Comparison of ENCODE assay signal across 8 mouse cellular contexts in genomic region chr2:148048484-148049129, GRCm38 (mm10). TPM values are rescaled to one million over a fixed set of nuclear protein-coding genes. Genes with fewer than 3 reads are reported as not detected.
A peak's percentile ranks its signal among the peaks of the same experiment; 100 is the strongest.
DNase-seq lines count a peak whose midpoint lies in the region; ATAC-seq and TF ChIP-seq lines count a peak whose summit lies in the region.

No protein-coding gene starts in this region.

- no peaks in the 10 kb centered on the region for H3K9me3 ChIP-seq in liver, embryonic 12.5 days (replicated peaks)

- TF ChIP-seq POLR2A in myocyte (IDR thresholded peaks at IDR 0.05; ENCODE audit: insufficient read length, low read depth): no peak

- H3K4me1 ChIP-seq in liver, embryonic 12.5 days: no peaks in the 10 kb centered on the region

- H3ac ChIP-seq in myocyte (ENCODE audit: control insufficient read depth, insufficient read length): no peak overlapping the region

- DNase-seq in heart, adult 11 months: peak; percentile 92
- no peak for DNase-seq in heart, postnatal 25 days (ENCODE audit: low spot score)
- DNase-seq in c-Kit-positive CD71-positive TER-119-negative erythroid progenitor cells, embryonic 14.5 days (ENCODE audit: low read depth): peak; percentile 8
- DNase-seq in forelimb bud, embryonic 11.5 days (ENCODE audit: low read depth, low spot score): peak; percentile 73
- DNase-seq in induced T-regulatory cell, adult 2 months (ENCODE audit: low read depth): peak; percentile 27
- peak; percentile 58 for DNase-seq in urinary bladder, adult 2 months (ENCODE audit: low spot score)

- ATAC-seq in liver, embryonic 12.5 days: peak; percentile 20; the same call in 1 of the 2 replicates

- peaks cover 94% of the 10 kb centered on the region for H3K27me3 ChIP-seq in liver, embryonic 12.5 days (replicated peaks)
- peaks cover 13% of the 10 kb centered on the region for H3K27me3 ChIP-seq in myocyte (ENCODE audit: control insufficient read depth, insufficient read depth, insufficient read length)

- H3K4me3 ChIP-seq in liver, embryonic 12.5 days: peak overlapping the region; percentile 27
- H3K4me3 ChIP-seq in myocyte: no peak overlapping the region

- intact Hi-C loops in heart, postnatal 25 days (cut with DNase I): loop anchor here (2.0 to 10.0 kb wide), 2 partner anchors 240 to 854 kb away; partner anchors contain the start of gene Nkx2-2

- no peaks in the 10 kb centered on the region for H3K79me2 ChIP-seq in myocyte (ENCODE audit: control insufficient read depth, insufficient read depth)

- H3K4me2 ChIP-seq in liver, embryonic 12.5 days: peak overlapping the region; percentile 42
- H3K4me2 ChIP-seq in myocyte (ENCODE audit: low read depth): peak overlapping the region; percentile 48

- H3K27ac ChIP-seq in liver, embryonic 12.5 days: no peak overlapping the region

- no peak overlapping the region for H3K9ac ChIP-seq in liver, embryonic 12.5 days

- WGBS in liver, embryonic 12.5 days (ENCODE audit: insufficient replicate concordance): 2% methylated on average over 41 of the region's 41 CpGs

- H3K36me3 ChIP-seq in liver, embryonic 12.5 days: 0 out of 2 replicates have a peak, but pooled peaks cover 2% of the 10 kb centered on the region
- no peaks in the 10 kb centered on the region for H3K36me3 ChIP-seq in myocyte (ENCODE audit: control insufficient read depth, insufficient read depth)

TF ChIP-seq in myocyte, 11 proteins besides CTCF, POLR2A, EP300 and RAD21:
- TF ChIP-seq CEBPB (IDR thresholded peaks at IDR 0.05; ENCODE audit: insufficient read depth, poor library complexity, severe bottlenecking) (no peak), SRF (IDR thresholded peaks at IDR 0.05; ENCODE audit: control insufficient read depth, insufficient read length, low read depth) (no peak), USF1 (IDR thresholded peaks at IDR 0.05; ENCODE audit: low read depth) (no peak), TCF12 (IDR thresholded peaks at IDR 0.05; ENCODE audit: insufficient read depth, poor library complexity, severe bottlenecking) (no peak), E2F4 (IDR thresholded peaks at IDR 0.05; ENCODE audit: insufficient read depth) (no peak), MYOG (IDR thresholded peaks at IDR 0.05; ENCODE audit: control insufficient read depth in 1 of 3, insufficient read depth in 1 of 3, insufficient read length in 2 of 3, low read depth in 2 of 3) (no peak), POLR2AphosphoS2 (IDR thresholded peaks at IDR 0.05; ENCODE audit: insufficient read length, low read depth) (no peak), TCF3 (IDR thresholded peaks at IDR 0.05; ENCODE audit: insufficient read length, low read depth) (no peak), MAX (IDR thresholded peaks at IDR 0.05; ENCODE audit: low read depth) (no peak), MYOD1 (IDR thresholded peaks at IDR 0.05; ENCODE audit: control insufficient read depth in 1 of 3, insufficient read length in 2 of 3, low read depth in 2 of 3) (no peak), REST (IDR thresholded peaks at IDR 0.05; ENCODE audit: insufficient read depth, insufficient read length) (no peak)

RNA-seq across cellular contexts. Expression of gene Foxa2, which starts 1.8 kb away (rescaled TPM):
- not detected for total RNA-seq in heart, postnatal 25 days (2021)
- polyA plus RNA-seq in liver, embryonic 12.5 days (2016; fragmentation: Nextera tagmentation; extraction: Ambion mirVana): 5.0 and 5.4 TPM in 2 replicates
- 0.49 TPM for polyA plus RNA-seq in myocyte (2012; fragmentation: generic; extraction: Trizol)
- 0.03 and 0.21 TPM in 2 replicates for polyA plus RNA-seq in urinary bladder, adult 2 months (2012; rRNA removed)
